Mouse (Mus musculus): ENCODE results near the gene Hs6st2. TPM values are rescaled to one million over a fixed set of nuclear protein-coding genes. Genes with fewer than 3 reads are reported as not detected.

Hs6st2 gene
- total and polyA plus RNA-seq, 3 experiments, result 1.3 to 12.3 (median 3.2) TPM

DNA sequence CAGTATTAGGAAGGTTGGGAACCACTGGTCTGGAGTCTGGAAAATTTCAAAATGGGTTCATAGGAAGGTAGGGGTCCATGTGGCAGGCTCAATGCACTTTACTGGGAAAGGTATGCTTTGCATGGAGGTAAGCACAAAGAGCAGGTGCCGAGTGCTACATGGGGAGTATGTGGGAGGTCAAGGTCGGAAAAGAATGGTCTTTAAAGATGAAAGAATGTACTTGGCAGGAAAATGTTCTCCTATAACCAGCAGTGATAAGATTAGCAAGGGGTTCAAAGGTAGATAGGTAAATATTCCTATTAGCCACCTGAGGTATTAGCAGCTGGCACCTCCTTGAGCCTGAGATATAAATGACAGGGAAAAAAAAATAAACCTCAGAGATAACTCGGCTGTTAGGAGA, 338.1 kb downstream of the Hs6st2 start:
- no peak for DNase-seq

Other genes with a start within 250 kb of the Hs6st2 start
- not detected for gene Usp26, start 119.4 kb upstream of the Hs6st2 start, total RNA-seq (2021)
- not detected in 2 replicates for gene Usp26, start 119.4 kb upstream of the Hs6st2 start, polyA plus RNA-seq (2012; rRNA removed)

Measured in adrenal gland, adult 2 months (tissue).